Mouse (Mus musculus): ENCODE data around the gene Hacd1. TPM values are rescaled to one million over a fixed set of nuclear protein-coding genes. Genes with fewer than 3 reads are reported as not detected.

Gene Hacd1
- polyA plus RNA-seq, 1 experiment from 2014 or later: 111 TPM

GRCm38 (mm10) chr2:13808008-13808407 is 247.9 kb downstream of the Hacd1 start:
- WGBS: 88% methylated on average over 4 of the region's 4 CpGs

GRCm38 (mm10) chr2:13806120-13806519 is 249.8 kb downstream of the Hacd1 start:
- 86% methylated on average over 3 of the region's 3 CpGs for whole genome bisulfite sequencing
- no peak overlapping the region for H3K4me3 ChIP-seq (ENCODE audit: low read depth, low read length)
- H3K4me1 ChIP-seq (ENCODE audit: control insufficient read depth, insufficient read depth, low read length): no peaks in the 10 kb centered on the region
- no peak overlapping the region for H3K9ac ChIP-seq (ENCODE audit: low read depth, low read length)
- H3K27me3 ChIP-seq (replicated peaks; ENCODE audit: control insufficient read depth, insufficient read depth, low read length): no peaks in the 10 kb centered on the region
- no peak for DNase-seq (ENCODE audit: low spot score)
- no peak overlapping the region for H3K27ac ChIP-seq (replicated peaks; ENCODE audit: low read depth, low read length)
- no peak for ATAC-seq (ENCODE audit: low read depth)
- no peak overlapping the region for H3K4me2 ChIP-seq (ENCODE audit: low read depth, low read length)
- no peaks in the 10 kb centered on the region for H3K36me3 ChIP-seq (ENCODE audit: control insufficient read depth, insufficient read depth, low read length)
- H3K9me3 ChIP-seq (ENCODE audit: control insufficient read depth, low read length): no peaks in the 10 kb centered on the region

More at GRCm38 (mm10) chr2:13808008-13808407, 247.9 kb downstream of the Hacd1 start:
- no peak overlapping the region for H3K4me2 ChIP-seq (ENCODE audit: low read depth, low read length)
- no peaks in the 10 kb centered on the region for H3K36me3 ChIP-seq (ENCODE audit: control insufficient read depth, insufficient read depth, low read length)
- H3K27me3 ChIP-seq (replicated peaks; ENCODE audit: control insufficient read depth, insufficient read depth, low read length): no peaks in the 10 kb centered on the region
- no peak overlapping the region for H3K27ac ChIP-seq (replicated peaks; ENCODE audit: low read depth, low read length)
- H3K4me1 ChIP-seq (ENCODE audit: control insufficient read depth, insufficient read depth, low read length): no peaks in the 10 kb centered on the region
- ATAC-seq (ENCODE audit: low read depth) (no peak), DNase-seq (ENCODE audit: low spot score) (no peak)
- H3K9ac ChIP-seq (ENCODE audit: low read depth, low read length): no peak overlapping the region
- no peaks in the 10 kb centered on the region for H3K9me3 ChIP-seq (ENCODE audit: control insufficient read depth, low read length)
- H3K4me3 ChIP-seq (ENCODE audit: low read depth, low read length): no peak overlapping the region

- no peak overlapping the region for H3K27ac ChIP-seq (replicated peaks; ENCODE audit: low read depth, low read length)
- no peak overlapping the region for H3K4me3 ChIP-seq (ENCODE audit: low read depth, low read length)
- no peak overlapping the region for H3K9ac ChIP-seq (ENCODE audit: low read depth, low read length)
- no peak for DNase-seq (ENCODE audit: low spot score)
- H3K27me3 ChIP-seq (replicated peaks; ENCODE audit: control insufficient read depth, insufficient read depth, low read length): no peaks in the 10 kb centered on the region
- WGBS: 88% methylated on average over 2 of the region's 2 CpGs
- no peaks in the 10 kb centered on the region for H3K9me3 ChIP-seq (ENCODE audit: control insufficient read depth, low read length)
- H3K4me2 ChIP-seq (ENCODE audit: low read depth, low read length): no peak overlapping the region
- H3K36me3 ChIP-seq (ENCODE audit: control insufficient read depth, insufficient read depth, low read length): no peaks in the 10 kb centered on the region
- H3K4me1 ChIP-seq (ENCODE audit: control insufficient read depth, insufficient read depth, low read length): no peaks in the 10 kb centered on the region
- ATAC-seq (ENCODE audit: low read depth): no peak
These were observed 255.3 kb downstream of the Hacd1 start for GRCm38 (mm10) chr2:13800639-13801038.

Other genes with a start within 250 kb of the Hacd1 start
- gene Stam, start 18.0 kb upstream of the Hacd1 start, polyA plus RNA-seq (2014; fragmentation: Nextera tagmentation; extraction: Ambion mirVana): 71.0 and 73.4 TPM in 2 replicates
- 0.04 TPM in 1 of 2 replicates, not detected in the other for gene Tmem236, start 118.4 kb upstream of the Hacd1 start, polyA plus RNA-seq (2014; fragmentation: Nextera tagmentation; extraction: Ambion mirVana)
- gene Mrc1, start 173.3 kb upstream of the Hacd1 start, polyA plus RNA-seq (2014; fragmentation: Nextera tagmentation; extraction: Ambion mirVana): 20.9 and 21.0 TPM in 2 replicates